Mouse (Mus musculus) lung, adult 2 months (tissue): ENCODE measurements around the gene Sdk1.

Experiments used
- CTCF ChIP-seq: fragments of 200-500 bp; IDR thresholded peaks from 2 replicates; pipeline ENCODE4 v1.5.1; 2011; ENCODE audit warnings: mild to moderate bottlenecking, low read length, control low read depth; ENCODE audit not compliant: insufficient read depth
- POLR2A ChIP-seq: fragments of 200-500 bp; IDR thresholded peaks from 2 replicates; pipeline ENCODE4 v1.6.1; 2011; ENCODE audit warnings: low read depth, mild to moderate bottlenecking, control low read depth, low read length, borderline replicate concordance; ENCODE audit errors: extremely low read depth

GRCm38 (mm10) chr5:141241645-141242284, 475 bp downstream of the Sdk1 start:
- TF ChIP-seq POLR2A = no peak
- TF ChIP-seq CTCF = no peak
